Mouse (Mus musculus): ENCODE measurements around the gene Dnajc1. TPM values are rescaled to one million over a fixed set of nuclear protein-coding genes. Genes with fewer than 3 reads are reported as not detected.
A peak's percentile ranks its signal among the peaks of the same experiment; 100 is the strongest.

Gene Dnajc1
- polyA plus RNA-seq, 1 experiment from 2014 or later: 20.8 TPM

- Histone ChIP-seq H3K9ac (replicated peaks; ENCODE audit: low read depth, low read length) (no peak overlapping the region), H3K9me3 (ENCODE audit: control insufficient read depth, low read length) (no peaks in the 10 kb centered on the region), H3K36me3 (ENCODE audit: control insufficient read depth, insufficient read depth, low read length) (peaks cover 37% of the 10 kb centered on the region), H3K4me1 (ENCODE audit: control insufficient read depth, insufficient read depth, low read length) (peaks cover 4% of the 10 kb centered on the region; the same call in 1 of the 2 replicates), H3K27ac (ENCODE audit: low read depth, low read length) (no peak overlapping the region), H3K4me3 (ENCODE audit: low read depth, low read length) (no peak overlapping the region), H3K4me2 (ENCODE audit: low read depth, low read length) (no peak overlapping the region), H3K27me3 (ENCODE audit: control insufficient read depth, insufficient read depth, low read length) (no peaks in the 10 kb centered on the region)
- no peak for ATAC-seq (ENCODE audit: low read depth)
- 86% methylated on average over 4 of the region's 4 CpGs for WGBS
These were observed 182.7 kb downstream of the Dnajc1 start for GRCm38 (mm10) chr2:18209948-18210347.

- WGBS: 95% methylated on average over 7 of the region's 7 CpGs
- H3K27me3 ChIP-seq (ENCODE audit: control insufficient read depth, insufficient read depth, low read length): no peaks in the 10 kb centered on the region
- H3K4me3 ChIP-seq (ENCODE audit: low read depth, low read length): no peak overlapping the region
- H3K9ac ChIP-seq (replicated peaks; ENCODE audit: low read depth, low read length): no peak overlapping the region
- H3K27ac ChIP-seq (ENCODE audit: low read depth, low read length): no peak overlapping the region
- peaks cover 4% of the 10 kb centered on the region; the same call in 1 of the 2 replicates for H3K4me1 ChIP-seq (ENCODE audit: control insufficient read depth, insufficient read depth, low read length)
- ATAC-seq (ENCODE audit: low read depth): no peak
- no peak overlapping the region for H3K4me2 ChIP-seq (ENCODE audit: low read depth, low read length)
- no peaks in the 10 kb centered on the region for H3K9me3 ChIP-seq (ENCODE audit: control insufficient read depth, low read length)
- H3K36me3 ChIP-seq (ENCODE audit: control insufficient read depth, insufficient read depth, low read length): peaks cover 32% of the 10 kb centered on the region
These were observed 183.3 kb downstream of the Dnajc1 start for GRCm38 (mm10) chr2:18209211-18209823.

GRCm38 (mm10) chr2:18208578-18208977 lies 184.1 kb downstream of the Dnajc1 start:
- Histone ChIP-seq H3K9me3 (ENCODE audit: control insufficient read depth, low read length) (no peaks in the 10 kb centered on the region), H3K36me3 (ENCODE audit: control insufficient read depth, insufficient read depth, low read length) (peaks cover 32% of the 10 kb centered on the region), H3K4me2 (ENCODE audit: low read depth, low read length) (no peak overlapping the region), H3K9ac (replicated peaks; ENCODE audit: low read depth, low read length) (no peak overlapping the region), H3K27me3 (ENCODE audit: control insufficient read depth, insufficient read depth, low read length) (no peaks in the 10 kb centered on the region), H3K4me3 (ENCODE audit: low read depth, low read length) (no peak overlapping the region), H3K27ac (ENCODE audit: low read depth, low read length) (no peak overlapping the region), H3K4me1 (ENCODE audit: control insufficient read depth, insufficient read depth, low read length) (peaks cover 4% of the 10 kb centered on the region; the same call in 1 of the 2 replicates)
- no peak for ATAC-seq (ENCODE audit: low read depth)
- 78% methylated on average over 6 of the region's 6 CpGs for WGBS

GRCm38 (mm10) chr2:18206811-18207210 lies 185.8 kb downstream of the Dnajc1 start:
- ATAC-seq (ENCODE audit: low read depth): peak; percentile 68
- H3K4me2 ChIP-seq (ENCODE audit: low read depth, low read length): no peak overlapping the region
- WGBS: 57% methylated on average over 10 of the region's 10 CpGs
- H3K4me1 ChIP-seq (ENCODE audit: control insufficient read depth, insufficient read depth, low read length): peaks cover 4% of the 10 kb centered on the region; the same call in 1 of the 2 replicates
- H3K27ac ChIP-seq (ENCODE audit: low read depth, low read length): no peak overlapping the region
- no peaks in the 10 kb centered on the region for H3K9me3 ChIP-seq (ENCODE audit: control insufficient read depth, low read length)
- no peaks in the 10 kb centered on the region for H3K27me3 ChIP-seq (ENCODE audit: control insufficient read depth, insufficient read depth, low read length)
- no peak overlapping the region for H3K9ac ChIP-seq (replicated peaks; ENCODE audit: low read depth, low read length)
- H3K36me3 ChIP-seq (ENCODE audit: control insufficient read depth, insufficient read depth, low read length): peaks cover 23% of the 10 kb centered on the region
- H3K4me3 ChIP-seq (ENCODE audit: low read depth, low read length): no peak overlapping the region

GRCm38 (mm10) chr2:18205118-18205517 lies 187.5 kb downstream of the Dnajc1 start:
- Histone ChIP-seq H3K27me3 (ENCODE audit: control insufficient read depth, insufficient read depth, low read length) (no peaks in the 10 kb centered on the region), H3K36me3 (ENCODE audit: control insufficient read depth, insufficient read depth, low read length) (peaks cover 22% of the 10 kb centered on the region), H3K9ac (replicated peaks; ENCODE audit: low read depth, low read length) (no peak overlapping the region), H3K27ac (ENCODE audit: low read depth, low read length) (no peak overlapping the region), H3K4me2 (ENCODE audit: low read depth, low read length) (no peak overlapping the region), H3K4me3 (ENCODE audit: low read depth, low read length) (no peak overlapping the region), H3K9me3 (ENCODE audit: control insufficient read depth, low read length) (no peaks in the 10 kb centered on the region), H3K4me1 (ENCODE audit: control insufficient read depth, insufficient read depth, low read length) (peaks cover 4% of the 10 kb centered on the region; the same call in 1 of the 2 replicates)
- WGBS: 84% methylated on average over 3 of the region's 3 CpGs
- ATAC-seq (ENCODE audit: low read depth): no peak; the same call in 1 of the 2 replicates

- peaks cover 4% of the 10 kb centered on the region; the same call in 1 of the 2 replicates for H3K4me1 ChIP-seq (ENCODE audit: control insufficient read depth, insufficient read depth, low read length)
- H3K4me3 ChIP-seq (ENCODE audit: low read depth, low read length): no peak overlapping the region
- H3K27ac ChIP-seq (ENCODE audit: low read depth, low read length): no peak overlapping the region
- peaks cover 13% of the 10 kb centered on the region for H3K36me3 ChIP-seq (ENCODE audit: control insufficient read depth, insufficient read depth, low read length)
- H3K4me2 ChIP-seq (ENCODE audit: low read depth, low read length): no peak overlapping the region
- no peak for ATAC-seq (ENCODE audit: low read depth)
- H3K9ac ChIP-seq (replicated peaks; ENCODE audit: low read depth, low read length): no peak overlapping the region
- no peaks in the 10 kb centered on the region for H3K27me3 ChIP-seq (ENCODE audit: control insufficient read depth, insufficient read depth, low read length)
- no peaks in the 10 kb centered on the region for H3K9me3 ChIP-seq (ENCODE audit: control insufficient read depth, low read length)
- WGBS: 97% methylated on average over 4 of the region's 4 CpGs
These were observed 189.7 kb downstream of the Dnajc1 start for GRCm38 (mm10) chr2:18202923-18203322.

GRCm38 (mm10) chr2:18201820-18202462 lies 190.7 kb downstream of the Dnajc1 start:
- peaks cover 3% of the 10 kb centered on the region; the same call in 1 of the 2 replicates for H3K4me1 ChIP-seq (ENCODE audit: control insufficient read depth, insufficient read depth, low read length)
- no peaks in the 10 kb centered on the region for H3K27me3 ChIP-seq (ENCODE audit: control insufficient read depth, insufficient read depth, low read length)
- H3K27ac ChIP-seq (ENCODE audit: low read depth, low read length): no peak overlapping the region
- H3K9me3 ChIP-seq (ENCODE audit: control insufficient read depth, low read length): no peaks in the 10 kb centered on the region
- H3K9ac ChIP-seq (replicated peaks; ENCODE audit: low read depth, low read length): no peak overlapping the region
- 93% methylated on average over 1 of the region's 1 CpGs for WGBS
- no peak overlapping the region for H3K4me2 ChIP-seq (ENCODE audit: low read depth, low read length)
- ATAC-seq (ENCODE audit: low read depth): no peak
- H3K4me3 ChIP-seq (ENCODE audit: low read depth, low read length): no peak overlapping the region
- H3K36me3 ChIP-seq (ENCODE audit: control insufficient read depth, insufficient read depth, low read length): peaks cover 15% of the 10 kb centered on the region

GRCm38 (mm10) chr2:18195691-18196396 lies 196.8 kb downstream of the Dnajc1 start:
- Histone ChIP-seq H3K27me3 (ENCODE audit: control insufficient read depth, insufficient read depth, low read length) (no peaks in the 10 kb centered on the region), H3K27ac (ENCODE audit: low read depth, low read length) (no peak overlapping the region), H3K4me1 (ENCODE audit: control insufficient read depth, insufficient read depth, low read length) (no peaks in the 10 kb centered on the region), H3K36me3 (ENCODE audit: control insufficient read depth, insufficient read depth, low read length) (0 out of 2 replicates have a peak, but pooled peaks cover 3% of the 10 kb centered on the region), H3K9me3 (ENCODE audit: control insufficient read depth, low read length) (no peaks in the 10 kb centered on the region), H3K4me3 (ENCODE audit: low read depth, low read length) (no peak overlapping the region), H3K4me2 (ENCODE audit: low read depth, low read length) (no peak overlapping the region), H3K9ac (replicated peaks; ENCODE audit: low read depth, low read length) (no peak overlapping the region)
- ATAC-seq (ENCODE audit: low read depth): peak; percentile 80
- WGBS: 63% methylated on average over 3 of the region's 3 CpGs

GRCm38 (mm10) chr2:18195285-18195684 lies 197.3 kb downstream of the Dnajc1 start:
- H3K36me3 ChIP-seq (ENCODE audit: control insufficient read depth, insufficient read depth, low read length): 0 out of 2 replicates have a peak, but pooled peaks cover 3% of the 10 kb centered on the region
- no peaks in the 10 kb centered on the region for H3K27me3 ChIP-seq (ENCODE audit: control insufficient read depth, insufficient read depth, low read length)
- no peak for ATAC-seq (ENCODE audit: low read depth)
- 77% methylated on average over 4 of the region's 4 CpGs for WGBS
- no peaks in the 10 kb centered on the region for H3K4me1 ChIP-seq (ENCODE audit: control insufficient read depth, insufficient read depth, low read length)
- no peak overlapping the region for H3K4me2 ChIP-seq (ENCODE audit: low read depth, low read length)
- H3K4me3 ChIP-seq (ENCODE audit: low read depth, low read length): no peak overlapping the region
- H3K9me3 ChIP-seq (ENCODE audit: control insufficient read depth, low read length): no peaks in the 10 kb centered on the region
- no peak overlapping the region for H3K9ac ChIP-seq (replicated peaks; ENCODE audit: low read depth, low read length)
- no peak overlapping the region for H3K27ac ChIP-seq (ENCODE audit: low read depth, low read length)

All from neural tube, embryonic 14.5 days (tissue).